Mouse (Mus musculus): ENCODE results near the gene Sept9. TPM values are rescaled to one million over a fixed set of nuclear protein-coding genes. Genes with fewer than 3 reads are reported as not detected.
"Not testable (repeated sequence)": the region's sequence is repeated elsewhere in the genome, so short reads cannot be mapped to it uniquely, and the experiment has no call there.

The Sept9 gene
- polyA plus RNA-seq, 1 experiment from 2014 or later = 202 TPM

GRCm38 (mm10) chr11:117336081-117336788 is 136.8 kb downstream of the Sept9 start:
- 0 out of 2 replicates have a peak, but pooled peaks cover 7% of the 10 kb centered on the region for H3K36me3 ChIP-seq

GRCm38 (mm10) chr11:117337749-117338148 is 138.3 kb downstream of the Sept9 start:
- peaks cover 82% of the 10 kb centered on the region for H3K4me1 ChIP-seq
- H3K9ac ChIP-seq = no peak overlapping the region
- H3K9me3 ChIP-seq = no peaks in the 10 kb centered on the region
- no peak overlapping the region for H3K4me3 ChIP-seq
- no peaks in the 10 kb centered on the region for H3K27me3 ChIP-seq
- 0 out of 2 replicates have a peak, but pooled peaks cover 7% of the 10 kb centered on the region for H3K36me3 ChIP-seq
- no peak overlapping the region for H3K4me2 ChIP-seq
- H3K27ac ChIP-seq = 0 out of 2 replicates have a peak overlapping the region, but pooled peaks have one; percentile 51
- no peak for ATAC-seq (ENCODE audit: insufficient number of reproducible peaks, insufficient read depth, low FRiP score, low TSS enrichment, low read depth)
- 81% methylated on average over 9 of the region's 9 CpGs for WGBS

More at GRCm38 (mm10) chr11:117336081-117336788, 136.8 kb downstream of the Sept9 start:
- ATAC-seq (ENCODE audit: insufficient number of reproducible peaks, insufficient read depth, low FRiP score, low TSS enrichment, low read depth) = no peak
- Histone ChIP-seq H3K4me1 (peaks cover 86% of the 10 kb centered on the region), H3K27ac (no peak overlapping the region), H3K27me3 (no peaks in the 10 kb centered on the region), H3K9me3 (no peaks in the 10 kb centered on the region), H3K4me3 (no peak overlapping the region), H3K4me2 (no peak overlapping the region), H3K9ac (no peak overlapping the region; the same call in 1 of the 2 replicates)
- WGBS = 87% methylated on average over 7 of the region's 7 CpGs

- no peak overlapping the region for H3K4me2 ChIP-seq
- no peaks in the 10 kb centered on the region for H3K9me3 ChIP-seq
- ATAC-seq (ENCODE audit: insufficient number of reproducible peaks, insufficient read depth, low FRiP score, low TSS enrichment, low read depth) = no peak
- WGBS = 61% methylated on average over 8 of the region's 8 CpGs
- H3K27me3 ChIP-seq = no peaks in the 10 kb centered on the region
- H3K4me1 ChIP-seq = peaks cover 81% of the 10 kb centered on the region
- H3K27ac ChIP-seq = peak overlapping the region; percentile 51
- no peak overlapping the region for H3K9ac ChIP-seq
- H3K4me3 ChIP-seq = no peak overlapping the region
- 0 out of 2 replicates have a peak, but pooled peaks cover 7% of the 10 kb centered on the region for H3K36me3 ChIP-seq
These were observed 139.0 kb downstream of the Sept9 start for GRCm38 (mm10) chr11:117338503-117338902.

GRCm38 (mm10) chr11:117339050-117339449 is 139.6 kb downstream of the Sept9 start:
- H3K9ac ChIP-seq = no peak overlapping the region
- peaks cover 81% of the 10 kb centered on the region for H3K4me1 ChIP-seq
- no peaks in the 10 kb centered on the region for H3K9me3 ChIP-seq
- WGBS = 85% methylated on average over 3 of the region's 3 CpGs
- no peaks in the 10 kb centered on the region for H3K27me3 ChIP-seq
- no peak overlapping the region for H3K4me2 ChIP-seq
- no peak for ATAC-seq (ENCODE audit: insufficient number of reproducible peaks, insufficient read depth, low FRiP score, low TSS enrichment, low read depth)
- H3K27ac ChIP-seq = no peak overlapping the region
- no peak overlapping the region for H3K4me3 ChIP-seq
- 0 out of 2 replicates have a peak, but pooled peaks cover 7% of the 10 kb centered on the region for H3K36me3 ChIP-seq

- no peak overlapping the region for H3K4me3 ChIP-seq
- no peak overlapping the region for H3K9ac ChIP-seq
- H3K36me3 ChIP-seq = 0 out of 2 replicates have a peak, but pooled peaks cover 5% of the 10 kb centered on the region
- no peaks in the 10 kb centered on the region for H3K27me3 ChIP-seq
- peaks cover 84% of the 10 kb centered on the region for H3K4me1 ChIP-seq
- H3K9me3 ChIP-seq = no peaks in the 10 kb centered on the region
- H3K4me2 ChIP-seq = no peak overlapping the region
- 0 out of 2 replicates have a peak overlapping the region, but pooled peaks have one; percentile 9 for H3K27ac ChIP-seq
- no peak for ATAC-seq (ENCODE audit: insufficient number of reproducible peaks, insufficient read depth, low FRiP score, low TSS enrichment, low read depth)
- 57% methylated on average over 7 of the region's 7 CpGs for WGBS
These were observed 141.8 kb downstream of the Sept9 start for GRCm38 (mm10) chr11:117341218-117341617.

GRCm38 (mm10) chr11:117342076-117342475 is 142.6 kb downstream of the Sept9 start:
- Histone ChIP-seq H3K4me2 (no peak overlapping the region), H3K36me3 (0 out of 2 replicates have a peak, but pooled peaks cover 5% of the 10 kb centered on the region), H3K27ac (no peak overlapping the region), H3K4me1 (peaks cover 91% of the 10 kb centered on the region), H3K9me3 (no peaks in the 10 kb centered on the region), H3K4me3 (no peak overlapping the region), H3K9ac (no peak overlapping the region), H3K27me3 (no peaks in the 10 kb centered on the region)
- WGBS = 95% methylated on average over 7 of the region's 7 CpGs
- no peak for ATAC-seq (ENCODE audit: insufficient number of reproducible peaks, insufficient read depth, low FRiP score, low TSS enrichment, low read depth)

GRCm38 (mm10) chr11:117342490-117342889 is 143.0 kb downstream of the Sept9 start:
- not testable (repeated sequence) for H3K36me3 ChIP-seq; H3K9me3 ChIP-seq; H3K27ac ChIP-seq; H3K9ac ChIP-seq; ATAC-seq (ENCODE audit: insufficient number of reproducible peaks, insufficient read depth, low FRiP score, low TSS enrichment, low read depth); H3K4me2 ChIP-seq; H3K27me3 ChIP-seq; H3K4me3 ChIP-seq
- WGBS = 96% methylated on average over 6 of the region's 6 CpGs
- peaks cover 94% of the 10 kb centered on the region for H3K4me1 ChIP-seq

- H3K4me2 ChIP-seq = no peak overlapping the region
- H3K4me1 ChIP-seq = peaks cover 94% of the 10 kb centered on the region
- no peaks in the 10 kb centered on the region for H3K27me3 ChIP-seq
- H3K4me3 ChIP-seq = no peak overlapping the region
- 0 out of 2 replicates have a peak, but pooled peaks cover 5% of the 10 kb centered on the region for H3K36me3 ChIP-seq
- 71% methylated on average over 5 of the region's 5 CpGs for WGBS
- H3K9ac ChIP-seq = no peak overlapping the region
- H3K9me3 ChIP-seq = no peaks in the 10 kb centered on the region
- H3K27ac ChIP-seq = peak overlapping the region; percentile 95
- no peak for ATAC-seq (ENCODE audit: insufficient number of reproducible peaks, insufficient read depth, low FRiP score, low TSS enrichment, low read depth)
These were observed 144.3 kb downstream of the Sept9 start for GRCm38 (mm10) chr11:117343800-117344199.

GRCm38 (mm10) chr11:117344339-117345021 is 145.0 kb downstream of the Sept9 start:
- 29% methylated on average over 11 of the region's 11 CpGs for WGBS
- Histone ChIP-seq H3K4me2 (peak overlapping the region; percentile 52), H3K27me3 (no peaks in the 10 kb centered on the region), H3K27ac (peak overlapping the region; percentile 95), H3K36me3 (0 out of 2 replicates have a peak, but pooled peaks cover 5% of the 10 kb centered on the region), H3K4me1 (peaks cover 94% of the 10 kb centered on the region), H3K9ac (0 out of 2 replicates have a peak overlapping the region, but pooled peaks have one; percentile 32), H3K4me3 (peak overlapping the region; percentile 13), H3K9me3 (no peaks in the 10 kb centered on the region)
- no peak for ATAC-seq (ENCODE audit: insufficient number of reproducible peaks, insufficient read depth, low FRiP score, low TSS enrichment, low read depth)

- Histone ChIP-seq H3K4me3 (peak overlapping the region; percentile 13; the same call in 1 of the 2 replicates), H3K36me3 (no peaks in the 10 kb centered on the region), H3K4me2 (peak overlapping the region; percentile 52), H3K27me3 (no peaks in the 10 kb centered on the region), H3K27ac (peak overlapping the region; percentile 95), H3K4me1 (peaks cover 94% of the 10 kb centered on the region), H3K9me3 (no peaks in the 10 kb centered on the region), H3K9ac (peak overlapping the region; percentile 46; the same call in 1 of the 2 replicates)
- 7% methylated on average over 12 of the region's 12 CpGs for WGBS
- peak; percentile 79 for ATAC-seq (ENCODE audit: insufficient number of reproducible peaks, insufficient read depth, low FRiP score, low TSS enrichment, low read depth)
These were observed 145.7 kb downstream of the Sept9 start for GRCm38 (mm10) chr11:117345022-117345765.

GRCm38 (mm10) chr11:117347256-117347655 is 147.8 kb downstream of the Sept9 start:
- H3K9me3 ChIP-seq = no peaks in the 10 kb centered on the region
- no peak overlapping the region for H3K4me2 ChIP-seq
- ATAC-seq (ENCODE audit: insufficient number of reproducible peaks, insufficient read depth, low FRiP score, low TSS enrichment, low read depth) = no peak
- no peak overlapping the region for H3K4me3 ChIP-seq
- H3K4me1 ChIP-seq = peaks cover 82% of the 10 kb centered on the region
- 61% methylated on average over 4 of the region's 4 CpGs for WGBS
- H3K27ac ChIP-seq = peak overlapping the region; percentile 95
- H3K9ac ChIP-seq = 0 out of 2 replicates have a peak overlapping the region, but pooled peaks have one; percentile 36
- H3K27me3 ChIP-seq = no peaks in the 10 kb centered on the region
- H3K36me3 ChIP-seq = peaks cover 14% of the 10 kb centered on the region

Data from embryonic facial prominence, embryonic 13.5 days (tissue).